8 mouse cellular contexts compared by ENCODE assay signal in the genomic region with DNA sequence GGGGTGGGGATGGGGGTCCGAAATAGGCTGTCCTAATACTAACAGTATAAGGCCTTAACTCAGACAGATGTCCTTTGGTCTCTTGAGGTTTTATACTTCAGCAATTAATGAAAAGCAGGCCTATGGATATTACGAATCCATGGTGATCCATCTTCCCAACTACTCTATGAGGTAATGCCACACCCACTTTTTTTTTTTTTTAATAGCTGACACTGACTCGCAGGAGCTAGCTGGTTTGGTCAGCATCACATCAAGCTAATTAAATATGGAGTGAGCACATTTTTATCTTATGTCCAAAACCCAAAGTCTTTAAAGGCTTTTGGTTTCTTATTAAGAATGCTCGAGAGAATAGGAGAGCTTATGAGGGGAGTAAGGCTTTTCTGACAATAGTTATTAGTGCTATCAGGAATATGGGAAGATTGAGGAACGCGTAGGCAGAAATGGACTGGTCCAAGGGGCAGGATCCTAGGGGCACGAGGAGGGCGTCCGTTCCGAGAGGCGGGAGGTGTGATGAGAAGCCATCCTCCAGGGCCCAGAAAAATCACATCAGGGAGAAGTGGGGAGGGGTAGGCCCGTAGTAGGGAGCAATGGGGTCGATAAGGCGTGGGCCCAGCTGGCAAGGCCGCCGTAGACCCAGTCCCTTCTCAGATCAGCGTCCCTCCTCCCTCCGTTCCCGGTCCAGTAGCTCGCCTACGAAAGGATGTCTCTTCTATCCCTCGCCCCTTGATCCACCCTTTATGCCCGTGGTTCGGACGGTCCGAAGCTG. TPM values are rescaled to one million over a fixed set of nuclear protein-coding genes. Genes with fewer than 3 reads are reported as not detected.
A peak's percentile ranks its signal among the peaks of the same experiment; 100 is the strongest.
DNase-seq lines count a peak whose midpoint lies in the region; ATAC-seq and TF ChIP-seq lines count a peak whose summit lies in the region.

No protein-coding gene starts in this region.

- peak overlapping the region; percentile 86 for H3K4me2 ChIP-seq in neural tube, embryonic 11.5 days (ENCODE audit: low read depth)
- peak overlapping the region; percentile 86 for H3K4me2 ChIP-seq in limb, embryonic 12.5 days
- H3K4me2 ChIP-seq in neural tube, embryonic 12.5 days (replicated peaks): peak overlapping the region; percentile 76

- H3K36me3 ChIP-seq in neural tube, embryonic 11.5 days (ENCODE audit: control insufficient read depth, insufficient read depth, low read length): peaks cover 9% of the 10 kb centered on the region
- H3K36me3 ChIP-seq in limb, embryonic 12.5 days: peaks cover 46% of the 10 kb centered on the region
- H3K36me3 ChIP-seq in neural tube, embryonic 12.5 days: peaks cover 36% of the 10 kb centered on the region

- H3K4me1 ChIP-seq in neural tube, embryonic 11.5 days (ENCODE audit: control insufficient read depth, insufficient read depth, low read length): peaks cover 6% of the 10 kb centered on the region; the same call in 1 of the 2 replicates
- H3K4me1 ChIP-seq in embryonic fibroblast, embryonic 13.5 days (ENCODE audit: control insufficient read depth, insufficient read depth, low read length): no peaks in the 10 kb centered on the region; the same call in 1 of the 2 replicates
- peaks cover 17% of the 10 kb centered on the region for H3K4me1 ChIP-seq in limb, embryonic 12.5 days (replicated peaks)
- H3K4me1 ChIP-seq in neural tube, embryonic 12.5 days: peaks cover 12% of the 10 kb centered on the region

- no peak overlapping the region for H3K27ac ChIP-seq in neural tube, embryonic 11.5 days (ENCODE audit: low read depth, low read length)
- H3K27ac ChIP-seq in embryonic fibroblast, embryonic 13.5 days (ENCODE audit: insufficient read depth, low read length): no peak overlapping the region; the same call in 1 of the 2 replicates
- H3K27ac ChIP-seq in limb, embryonic 12.5 days: 0 out of 2 replicates have a peak overlapping the region, but pooled peaks have one; percentile 58
- no peak overlapping the region for H3K27ac ChIP-seq in neural tube, embryonic 12.5 days

- 9% methylated on average over 26 of the region's 26 CpGs for WGBS in neural tube, embryonic 11.5 days
- 8% methylated on average over 26 of the region's 26 CpGs for WGBS in limb, embryonic 12.5 days
- WGBS in neural tube, embryonic 12.5 days: 9% methylated on average over 26 of the region's 26 CpGs

- peak overlapping the region; percentile 63 for H3K9ac ChIP-seq in neural tube, embryonic 11.5 days (ENCODE audit: low read length)
- peak overlapping the region; percentile 79 for H3K9ac ChIP-seq in limb, embryonic 12.5 days (replicated peaks)
- H3K9ac ChIP-seq in neural tube, embryonic 12.5 days: peak overlapping the region; percentile 79

- H3K9me3 ChIP-seq in neural tube, embryonic 11.5 days (ENCODE audit: control insufficient read depth, low read length): no peaks in the 10 kb centered on the region
- no peaks in the 10 kb centered on the region for H3K9me3 ChIP-seq in limb, embryonic 12.5 days
- no peaks in the 10 kb centered on the region for H3K9me3 ChIP-seq in neural tube, embryonic 12.5 days

- peak overlapping the region; percentile 56 for H3K4me3 ChIP-seq in neural tube, embryonic 11.5 days (ENCODE audit: low read depth, low read length)
- H3K4me3 ChIP-seq in embryonic fibroblast, embryonic 13.5 days (ENCODE audit: insufficient read depth, low read length): peak overlapping the region; percentile 72
- peak overlapping the region; percentile 81 for H3K4me3 ChIP-seq in limb, embryonic 12.5 days (replicated peaks)
- H3K4me3 ChIP-seq in neural tube, embryonic 12.5 days: peak overlapping the region; percentile 83

- TF ChIP-seq CTCF in embryonic fibroblast, embryonic 13.5 days (IDR thresholded peaks at IDR 0.05; ENCODE audit: borderline replicate concordance, insufficient read depth, low read length): no peak

- ATAC-seq in neural tube, embryonic 11.5 days (ENCODE audit: insufficient read depth, low FRiP score, low TSS enrichment): peak; percentile 51
- ATAC-seq in limb, embryonic 12.5 days (ENCODE audit: insufficient number of reproducible peaks, insufficient read depth, low FRiP score, low TSS enrichment, low read depth): peak; percentile 37; the same call in 1 of the 2 replicates
- peak; percentile 68 for ATAC-seq in neural tube, embryonic 12.5 days (ENCODE audit: low FRiP score, low read depth)

- DNase-seq in neural tube, embryonic 11.5 days (ENCODE audit: low spot score): no peak
- no peak for DNase-seq in neural tube, embryonic 10.5 days (ENCODE audit: extremely low spot score, low spot score)
- DNase-seq in right cerebral cortex, postnatal 4 days: no peak
- no peak for DNase-seq in ovary, adult 18-20 months (ENCODE audit: low spot score)
- DNase-seq in cerebellum, postnatal 10 days: no peak

- TF ChIP-seq POLR2A in embryonic fibroblast, embryonic 13.5 days (IDR thresholded peaks at IDR 0.05; ENCODE audit: low read depth, low read length): no peak

- no peaks in the 10 kb centered on the region for H3K27me3 ChIP-seq in neural tube, embryonic 11.5 days (ENCODE audit: control insufficient read depth, insufficient read depth, low read length)
- no peaks in the 10 kb centered on the region for H3K27me3 ChIP-seq in limb, embryonic 12.5 days
- no peaks in the 10 kb centered on the region for H3K27me3 ChIP-seq in neural tube, embryonic 12.5 days (replicated peaks)

RNA-seq across cellular contexts. Expression of gene Rnf25, which starts 0.5 kb away (rescaled TPM):
- polyA plus RNA-seq in neural tube, embryonic 11.5 days (2014; fragmentation: Nextera tagmentation; extraction: Ambion mirVana): 9.0 and 9.4 TPM in 2 replicates
- 50.6 and 56.1 TPM in 2 replicates for polyA plus RNA-seq in embryonic fibroblast, embryonic 13.5 days (2011; ENCODE audit: insufficient read length, low read depth, missing spikeins)
- polyA plus RNA-seq in limb, embryonic 12.5 days (2016; fragmentation: Nextera tagmentation; extraction: Ambion mirVana): 37.0 and 37.3 TPM in 2 replicates
- polyA plus RNA-seq in neural tube, embryonic 12.5 days (2016; fragmentation: Nextera tagmentation; extraction: Ambion mirVana): 35.5 and 37.8 TPM in 2 replicates

RNA-seq across cellular contexts. Expression of gene Stk36, which starts 0.6 kb away (rescaled TPM):
- 17.2 and 23.3 TPM in 2 replicates for polyA plus RNA-seq in neural tube, embryonic 11.5 days (2014; fragmentation: Nextera tagmentation; extraction: Ambion mirVana)
- polyA plus RNA-seq in embryonic fibroblast, embryonic 13.5 days (2011; ENCODE audit: insufficient read length, low read depth, missing spikeins): 4.4 and 7.0 TPM in 2 replicates
- 12.0 and 12.5 TPM in 2 replicates for polyA plus RNA-seq in limb, embryonic 12.5 days (2016; fragmentation: Nextera tagmentation; extraction: Ambion mirVana)
- polyA plus RNA-seq in neural tube, embryonic 12.5 days (2016; fragmentation: Nextera tagmentation; extraction: Ambion mirVana): 22.8 and 22.9 TPM in 2 replicates

RNA-seq across cellular contexts. Expression of gene Bcs1l, which starts 12.6 kb away (rescaled TPM):
- 20.3 and 21.2 TPM in 2 replicates for polyA plus RNA-seq in neural tube, embryonic 11.5 days (2014; fragmentation: Nextera tagmentation; extraction: Ambion mirVana)
- 14.5 and 16.8 TPM in 2 replicates for polyA plus RNA-seq in embryonic fibroblast, embryonic 13.5 days (2011; ENCODE audit: insufficient read length, low read depth, missing spikeins)
- polyA plus RNA-seq in limb, embryonic 12.5 days (2016; fragmentation: Nextera tagmentation; extraction: Ambion mirVana): 15.1 and 16.2 TPM in 2 replicates
- polyA plus RNA-seq in neural tube, embryonic 12.5 days (2016; fragmentation: Nextera tagmentation; extraction: Ambion mirVana): 17.3 and 19.4 TPM in 2 replicates

RNA-seq across cellular contexts. Expression of gene Zfp142, which starts 12.6 kb away (rescaled TPM):
- polyA plus RNA-seq in neural tube, embryonic 11.5 days (2014; fragmentation: Nextera tagmentation; extraction: Ambion mirVana): 9.7 and 10.2 TPM in 2 replicates
- polyA plus RNA-seq in embryonic fibroblast, embryonic 13.5 days (2011; ENCODE audit: insufficient read length, low read depth, missing spikeins): 12.6 and 15.1 TPM in 2 replicates
- polyA plus RNA-seq in limb, embryonic 12.5 days (2016; fragmentation: Nextera tagmentation; extraction: Ambion mirVana): 8.3 and 11.3 TPM in 2 replicates
- 8.5 and 10.3 TPM in 2 replicates for polyA plus RNA-seq in neural tube, embryonic 12.5 days (2016; fragmentation: Nextera tagmentation; extraction: Ambion mirVana)

RNA-seq across cellular contexts. Expression of gene Usp37, which starts 56.6 kb away (rescaled TPM):
- polyA plus RNA-seq in neural tube, embryonic 11.5 days (2014; fragmentation: Nextera tagmentation; extraction: Ambion mirVana): 40.4 and 42.6 TPM in 2 replicates
- polyA plus RNA-seq in embryonic fibroblast, embryonic 13.5 days (2011; ENCODE audit: insufficient read length, low read depth, missing spikeins): 15.8 and 21.0 TPM in 2 replicates
- 43.2 and 46.2 TPM in 2 replicates for polyA plus RNA-seq in limb, embryonic 12.5 days (2016; fragmentation: Nextera tagmentation; extraction: Ambion mirVana)
- polyA plus RNA-seq in neural tube, embryonic 12.5 days (2016; fragmentation: Nextera tagmentation; extraction: Ambion mirVana): 30.2 and 33.1 TPM in 2 replicates
